Mouse (Mus musculus) ES-Bruce4 (cell line): ENCODE results near the gene Ccdc85c.

Experiments used
- CTCF ChIP-seq: IDR thresholded peaks from one replicate; pipeline ENCODE4 v1.8.1; 2011; ENCODE audit warnings: low read depth, low read length
- POLR2A ChIP-seq: IDR thresholded peaks from one replicate; pipeline ENCODE4 v1.8.1; 2011; ENCODE audit warnings: low read length; ENCODE audit not compliant: insufficient read depth

- TF ChIP-seq CTCF = no peak
- peak; percentile 53 for TF ChIP-seq POLR2A
These were observed 274 bp upstream of the Ccdc85c start for GRCm38 (mm10) chr12:108275508-108275890.
